Mouse (Mus musculus) midbrain, embryonic 13.5 days (tissue): ENCODE data around the gene Trove2. TPM values are rescaled to one million over a fixed set of nuclear protein-coding genes. Genes with fewer than 3 reads are reported as not detected.
A peak's percentile ranks its signal among the peaks of the same experiment; 100 is the strongest.

Experiments used
- ATAC-seq: fragments of 200-750 bp; cut with Nextera tagmentation; 2 replicates; pipeline ENCODE4 v1.8.0; 2017; ENCODE audit warnings: mild to moderate bottlenecking, moderate TSS enrichment, moderate library complexity
- H3K27ac ChIP-seq: fragments of 300-500 bp; sonication (generic); 2 replicates; pipeline ENCODE4 v1.5.1; 2015; ENCODE audit warnings: inconsistent platforms, mild to moderate bottlenecking, moderate library complexity
- H3K27me3 ChIP-seq: fragments of 300-500 bp; sonication (generic); 2 replicates; pipeline ENCODE4 v1.6.1; 2015; ENCODE audit warnings: mild to moderate bottlenecking, inconsistent platforms
- H3K36me3 ChIP-seq: fragments of 300-500 bp; sonication (generic); 2 replicates; pipeline ENCODE4 v1.6.1; 2015; ENCODE audit warnings: mild to moderate bottlenecking, inconsistent platforms
- H3K4me1 ChIP-seq: fragments of 300-500 bp; sonication (generic); replicated peaks from 2 replicates; pipeline ENCODE4 v1.6.1; 2015; ENCODE audit warnings: inconsistent platforms
- H3K4me2 ChIP-seq: fragments of 300-500 bp; sonication (generic); replicated peaks from 2 replicates; pipeline ENCODE4 v1.6.1; 2015; ENCODE audit warnings: moderate library complexity, mild to moderate bottlenecking, inconsistent platforms
- H3K4me3 ChIP-seq: fragments of 300-500 bp; sonication (generic); replicated peaks from 2 replicates; pipeline ENCODE4 v1.5.1; 2015; ENCODE audit warnings: mild to moderate bottlenecking, inconsistent platforms
- H3K9ac ChIP-seq: fragments of 300-500 bp; sonication (generic); replicated peaks from 2 replicates; pipeline ENCODE4 v1.6.1; 2015; ENCODE audit warnings: mild to moderate bottlenecking, inconsistent platforms
- H3K9me3 ChIP-seq: fragments of 300-500 bp; sonication (generic); 2 replicates; pipeline ENCODE4 v1.6.1; 2016; ENCODE audit warnings: mild to moderate bottlenecking, inconsistent platforms
- WGBS: fragments of 180-500 bp; shearing (Covaris S2); methylation state at CpG from one replicate; pipeline ENCODE4 v1.1.7; 2015; 5-methylcytosine and 5-hydroxymethylcytosine counted together
- polyA plus RNA-seq: library from polyadenylated mRNA; unstranded; fragments of >200 nt; fragmentation: Nextera tagmentation; extraction: Ambion mirVana; gene quantifications from 2 replicates; pipeline ENCODE4 v1.2.1, GENCODE M21; 2015

Gene Trove2
- polyA plus RNA-seq, 1 experiment from 2014 or later, result 46.0 TPM

DNA sequence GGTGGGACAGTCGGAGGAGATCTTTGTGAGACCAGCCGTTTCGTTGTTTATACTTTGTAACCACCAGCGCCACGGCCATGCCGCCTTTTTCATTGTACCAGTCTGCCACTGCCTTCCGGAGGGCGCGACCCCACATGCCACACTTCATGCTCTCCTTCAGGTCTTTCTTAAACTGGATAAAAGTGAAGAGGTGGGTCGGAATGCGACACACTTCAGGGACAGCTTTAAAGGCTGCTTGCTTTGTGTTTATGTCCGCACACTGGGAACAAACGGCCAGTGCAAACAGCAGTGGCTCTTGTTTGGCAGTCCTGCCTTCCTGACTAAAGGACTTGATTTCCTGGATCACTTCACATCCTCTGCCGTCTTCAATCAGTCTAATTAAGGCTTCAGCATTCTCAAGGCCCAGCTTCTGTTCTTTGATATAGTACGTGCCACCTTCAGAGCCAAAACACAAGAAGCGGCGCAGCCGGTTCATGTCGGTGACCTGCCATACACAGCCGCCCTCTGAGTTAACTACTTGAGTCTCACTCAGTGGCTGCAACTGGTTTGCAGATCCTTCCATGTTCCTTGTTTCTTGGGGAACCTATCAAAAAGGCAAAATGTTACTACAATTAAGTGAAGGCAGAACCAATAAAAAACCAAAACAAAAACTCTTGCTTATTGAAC is 6.3 kb downstream of the Trove2 start:
- Histone ChIP-seq H3K4me3 (no peak overlapping the region), H3K27ac (no peak overlapping the region), H3K9ac (no peak overlapping the region), H3K9me3 (no peaks in the 10 kb centered on the region), H3K4me1 (peaks cover 36% of the 10 kb centered on the region), H3K27me3 (no peaks in the 10 kb centered on the region), H3K4me2 (no peak overlapping the region), H3K36me3 (peaks cover 25% of the 10 kb centered on the region)
- no peak for ATAC-seq
- 50% methylated on average over 20 of the region's 20 CpGs for WGBS

DNA sequence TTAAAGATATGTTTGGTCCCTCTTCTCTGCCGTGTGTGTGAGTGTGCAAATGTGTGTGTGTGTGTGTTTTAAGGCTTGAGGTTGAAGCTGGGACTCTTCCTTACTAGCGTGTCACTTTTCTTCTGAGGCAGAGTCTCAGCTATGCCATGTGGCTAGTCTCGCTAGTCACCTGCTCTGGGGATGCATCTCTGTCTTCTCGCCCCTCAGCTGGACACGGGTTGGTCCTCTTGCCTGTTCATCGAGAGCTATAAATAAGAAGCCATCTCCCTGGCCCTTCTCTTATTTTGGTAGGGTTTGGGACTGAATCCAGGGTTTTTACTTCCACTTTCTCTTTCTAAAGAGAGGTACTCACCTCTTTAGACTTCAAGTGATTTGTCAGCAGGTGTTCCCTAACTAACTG is 10.6 kb downstream of the Trove2 start:
- no peak for ATAC-seq
- WGBS, result 89% methylated on average over 6 of the region's 6 CpGs
- Histone ChIP-seq H3K27me3 (no peaks in the 10 kb centered on the region), H3K36me3 (peaks cover 54% of the 10 kb centered on the region), H3K9ac (no peak overlapping the region), H3K4me2 (no peak overlapping the region), H3K9me3 (no peaks in the 10 kb centered on the region), H3K27ac (no peak overlapping the region), H3K4me3 (no peak overlapping the region), H3K4me1 (peaks cover 8% of the 10 kb centered on the region; the same call in 1 of the 2 replicates)

DNA sequence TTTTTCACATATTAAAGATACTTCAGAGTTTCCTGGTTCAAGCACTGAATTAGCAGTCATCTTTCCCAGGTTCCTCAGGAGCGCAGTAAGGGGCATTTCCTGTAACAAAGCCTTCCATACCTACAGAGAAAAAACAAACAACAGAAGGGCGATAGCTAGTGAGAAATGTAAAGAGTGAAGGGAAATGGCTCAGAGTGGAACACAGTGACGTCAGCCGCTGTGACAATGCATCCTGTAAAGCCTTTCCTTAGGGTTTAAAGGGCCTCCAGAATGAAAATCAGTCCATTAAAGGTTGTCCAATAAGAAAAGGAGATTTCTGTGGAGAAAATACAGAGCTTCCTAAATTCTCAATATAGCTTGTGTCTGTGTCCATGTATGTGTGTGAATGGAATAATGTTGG is 11.1 kb downstream of the Trove2 start:
- no peaks in the 10 kb centered on the region for H3K9me3 ChIP-seq

DNA sequence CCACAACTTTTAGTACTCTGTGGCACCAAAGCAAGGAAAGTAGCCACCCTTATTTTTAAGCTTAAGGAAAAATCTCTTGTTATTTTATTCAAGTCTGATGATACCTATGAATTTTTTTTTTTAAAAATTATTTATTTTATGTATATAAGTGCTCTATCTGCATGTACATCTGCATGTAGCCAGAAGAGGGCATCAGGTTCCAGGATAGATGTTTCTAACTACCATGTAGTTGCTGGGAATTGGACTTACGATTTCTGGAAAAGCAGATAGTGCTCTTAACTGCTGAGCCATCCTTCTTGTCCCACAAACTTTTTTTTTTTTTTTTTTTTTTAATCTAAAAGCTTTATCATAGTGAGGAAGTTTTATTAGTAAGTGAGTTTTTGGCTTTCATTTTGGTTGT is 12.4 kb downstream of the Trove2 start:
- H3K36me3 ChIP-seq, result peaks cover 58% of the 10 kb centered on the region
- WGBS, result 65% methylated on average over 1 of the region's 1 CpGs
- no peaks in the 10 kb centered on the region for H3K9me3 ChIP-seq
- H3K4me1 ChIP-seq, result peaks cover 4% of the 10 kb centered on the region; the same call in 1 of the 2 replicates
- H3K27ac ChIP-seq, result no peak overlapping the region
- H3K4me2 ChIP-seq, result no peak overlapping the region
- H3K9ac ChIP-seq, result no peak overlapping the region
- ATAC-seq, result no peak
- H3K27me3 ChIP-seq, result no peaks in the 10 kb centered on the region
- H3K4me3 ChIP-seq, result no peak overlapping the region

More for the DNA sequence above, 11.1 kb downstream of the Trove2 start:
- whole genome bisulfite sequencing, result 81% methylated on average over 4 of the region's 4 CpGs
- no peak for ATAC-seq
- no peak overlapping the region for H3K27ac ChIP-seq
- H3K9ac ChIP-seq, result no peak overlapping the region
- peaks cover 8% of the 10 kb centered on the region; the same call in 1 of the 2 replicates for H3K4me1 ChIP-seq
- H3K36me3 ChIP-seq, result peaks cover 58% of the 10 kb centered on the region
- H3K4me3 ChIP-seq, result no peak overlapping the region
- no peaks in the 10 kb centered on the region for H3K27me3 ChIP-seq
- no peak overlapping the region for H3K4me2 ChIP-seq

DNA sequence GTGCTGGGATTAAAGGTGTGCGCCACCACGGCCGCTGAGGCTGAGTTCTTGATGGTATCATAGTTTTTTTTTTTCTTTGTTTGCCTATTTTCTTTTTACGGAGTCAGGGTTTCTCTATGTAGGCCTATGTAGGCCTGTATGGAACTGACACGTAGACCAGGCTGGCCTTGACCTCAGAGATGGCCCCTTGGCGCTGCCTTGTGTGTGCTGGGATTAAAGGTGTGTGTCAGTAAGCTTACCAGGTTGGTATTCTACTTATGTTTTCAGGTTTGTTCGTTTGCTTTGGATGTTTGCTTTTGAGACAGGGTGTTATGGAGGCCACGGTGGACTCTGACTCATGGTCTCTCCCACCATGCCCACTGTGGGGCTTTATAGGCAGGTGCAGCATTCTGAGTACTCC is 14.7 kb downstream of the Trove2 start:
- WGBS, result 96% methylated on average over 8 of the region's 8 CpGs
- ATAC-seq, result no peak
- H3K27ac ChIP-seq, result no peak overlapping the region
- no peaks in the 10 kb centered on the region for H3K27me3 ChIP-seq
- peaks cover 79% of the 10 kb centered on the region for H3K36me3 ChIP-seq
- no peak overlapping the region for H3K9ac ChIP-seq
- peaks cover 4% of the 10 kb centered on the region; the same call in 1 of the 2 replicates for H3K4me1 ChIP-seq
- H3K4me2 ChIP-seq, result no peak overlapping the region
- no peaks in the 10 kb centered on the region for H3K9me3 ChIP-seq
- H3K4me3 ChIP-seq, result no peak overlapping the region

DNA sequence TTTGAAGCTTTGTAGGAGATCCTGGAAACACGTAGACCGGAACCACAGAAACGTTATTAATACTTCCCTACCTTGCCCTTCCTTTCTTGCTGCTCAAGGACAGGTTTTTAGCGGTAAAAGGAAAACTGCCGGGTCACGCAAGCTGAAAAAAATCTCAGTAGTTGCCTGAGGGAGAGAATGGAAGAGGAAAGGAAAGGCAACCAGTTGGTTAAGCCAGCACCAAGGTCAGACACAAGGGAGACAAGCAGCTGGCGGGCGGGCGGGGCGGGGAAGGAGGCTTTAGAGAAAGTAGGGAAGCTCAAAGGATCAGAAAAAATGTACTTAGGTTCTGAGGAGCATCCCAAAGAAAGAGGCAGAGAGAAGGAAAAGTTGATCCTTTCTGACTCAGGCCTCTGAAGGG is 31.0 kb downstream of the Trove2 start:
- H3K9ac ChIP-seq, result no peak overlapping the region
- WGBS, result 91% methylated on average over 10 of the region's 10 CpGs
- H3K4me3 ChIP-seq, result no peak overlapping the region
- H3K27me3 ChIP-seq, result no peaks in the 10 kb centered on the region
- H3K27ac ChIP-seq, result no peak overlapping the region
- H3K4me1 ChIP-seq, result peaks cover 4% of the 10 kb centered on the region; the same call in 1 of the 2 replicates
- H3K9me3 ChIP-seq, result no peaks in the 10 kb centered on the region
- no peak for ATAC-seq
- peaks cover 57% of the 10 kb centered on the region for H3K36me3 ChIP-seq
- H3K4me2 ChIP-seq, result no peak overlapping the region

DNA sequence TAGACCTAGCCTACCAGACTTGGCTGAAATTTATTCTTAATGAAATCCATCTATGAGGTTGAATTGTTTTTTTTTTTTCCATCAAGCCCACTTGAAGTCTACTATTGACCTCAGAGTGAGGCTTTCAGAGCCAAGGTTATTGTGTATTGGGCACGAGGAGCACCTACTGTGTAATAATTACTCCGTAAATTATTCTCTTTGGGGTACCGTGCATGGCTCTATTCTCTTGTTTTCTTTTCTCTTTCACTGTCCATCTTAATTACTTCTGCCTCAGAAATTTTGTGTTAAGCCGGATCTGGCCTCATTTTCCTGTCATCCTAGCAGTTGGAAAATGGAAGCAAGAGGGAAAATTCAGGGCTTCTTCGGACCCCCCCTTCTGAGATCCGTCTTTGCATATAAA is 34.7 kb downstream of the Trove2 start:
- Histone ChIP-seq H3K4me3 (no peak overlapping the region), H3K9ac (no peak overlapping the region), H3K4me1 (peaks cover 15% of the 10 kb centered on the region), H3K36me3 (peaks cover 44% of the 10 kb centered on the region), H3K4me2 (no peak overlapping the region), H3K27ac (no peak overlapping the region), H3K27me3 (no peaks in the 10 kb centered on the region), H3K9me3 (no peaks in the 10 kb centered on the region)
- ATAC-seq, result no peak
- WGBS, result 61% methylated on average over 6 of the region's 6 CpGs

DNA sequence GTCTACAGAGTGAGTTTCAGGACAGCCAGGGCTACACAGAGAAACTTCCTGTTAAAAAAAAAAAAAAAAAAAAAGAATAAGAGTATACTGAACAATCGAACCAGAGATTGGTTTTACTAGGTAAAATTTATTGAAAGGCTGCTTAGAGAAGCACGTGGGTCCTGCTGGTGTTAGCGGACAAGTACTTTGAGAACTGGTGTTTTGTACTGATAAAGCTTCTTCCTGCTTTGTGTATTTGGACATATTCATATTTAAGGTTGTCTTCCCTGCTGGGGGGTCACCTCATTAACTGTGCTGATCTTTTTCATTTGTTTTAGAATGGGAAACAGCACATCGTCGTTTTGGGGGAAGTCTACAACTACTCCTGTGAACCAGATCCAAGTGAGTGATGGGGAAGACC is 35.5 kb downstream of the Trove2 start:
- no peak for ATAC-seq
- Histone ChIP-seq H3K9me3 (no peaks in the 10 kb centered on the region), H3K4me1 (peaks cover 15% of the 10 kb centered on the region), H3K36me3 (peaks cover 36% of the 10 kb centered on the region), H3K27ac (no peak overlapping the region), H3K4me2 (no peak overlapping the region), H3K9ac (no peak overlapping the region), H3K4me3 (no peak overlapping the region), H3K27me3 (no peaks in the 10 kb centered on the region; the same call in 1 of the 2 replicates)
- WGBS, result 93% methylated on average over 5 of the region's 5 CpGs

DNA sequence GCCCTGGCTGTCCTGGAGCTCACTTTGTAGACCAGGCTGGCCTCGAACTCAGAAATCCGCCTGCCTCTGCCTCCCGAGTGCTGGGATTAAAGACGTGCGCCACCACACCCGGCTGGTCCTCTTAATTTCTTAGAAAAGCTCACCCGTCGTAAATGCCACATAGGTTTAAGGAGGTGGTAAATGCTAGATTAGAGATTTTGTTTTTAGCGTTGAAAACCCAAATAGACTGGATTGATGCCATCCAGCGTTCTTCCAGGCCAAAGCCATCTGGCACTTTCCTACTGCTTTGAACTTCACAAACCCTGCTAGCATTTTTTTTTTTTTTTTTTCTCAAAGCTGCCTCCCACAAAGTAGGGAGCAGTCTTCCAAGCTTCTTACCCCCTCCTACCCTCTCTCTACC is 36.3 kb downstream of the Trove2 start:
- H3K36me3 ChIP-seq, result peaks cover 28% of the 10 kb centered on the region
- no peak for ATAC-seq
- no peaks in the 10 kb centered on the region; the same call in 1 of the 2 replicates for H3K27me3 ChIP-seq
- H3K4me1 ChIP-seq, result peaks cover 15% of the 10 kb centered on the region
- no peak overlapping the region for H3K27ac ChIP-seq
- no peak overlapping the region; the same call in 1 of the 2 replicates for H3K4me3 ChIP-seq
- H3K4me2 ChIP-seq, result peak overlapping the region; percentile 77; the same call in 1 of the 2 replicates
- H3K9me3 ChIP-seq, result no peaks in the 10 kb centered on the region
- H3K9ac ChIP-seq, result no peak overlapping the region
- 90% methylated on average over 10 of the region's 10 CpGs for WGBS

DNA sequence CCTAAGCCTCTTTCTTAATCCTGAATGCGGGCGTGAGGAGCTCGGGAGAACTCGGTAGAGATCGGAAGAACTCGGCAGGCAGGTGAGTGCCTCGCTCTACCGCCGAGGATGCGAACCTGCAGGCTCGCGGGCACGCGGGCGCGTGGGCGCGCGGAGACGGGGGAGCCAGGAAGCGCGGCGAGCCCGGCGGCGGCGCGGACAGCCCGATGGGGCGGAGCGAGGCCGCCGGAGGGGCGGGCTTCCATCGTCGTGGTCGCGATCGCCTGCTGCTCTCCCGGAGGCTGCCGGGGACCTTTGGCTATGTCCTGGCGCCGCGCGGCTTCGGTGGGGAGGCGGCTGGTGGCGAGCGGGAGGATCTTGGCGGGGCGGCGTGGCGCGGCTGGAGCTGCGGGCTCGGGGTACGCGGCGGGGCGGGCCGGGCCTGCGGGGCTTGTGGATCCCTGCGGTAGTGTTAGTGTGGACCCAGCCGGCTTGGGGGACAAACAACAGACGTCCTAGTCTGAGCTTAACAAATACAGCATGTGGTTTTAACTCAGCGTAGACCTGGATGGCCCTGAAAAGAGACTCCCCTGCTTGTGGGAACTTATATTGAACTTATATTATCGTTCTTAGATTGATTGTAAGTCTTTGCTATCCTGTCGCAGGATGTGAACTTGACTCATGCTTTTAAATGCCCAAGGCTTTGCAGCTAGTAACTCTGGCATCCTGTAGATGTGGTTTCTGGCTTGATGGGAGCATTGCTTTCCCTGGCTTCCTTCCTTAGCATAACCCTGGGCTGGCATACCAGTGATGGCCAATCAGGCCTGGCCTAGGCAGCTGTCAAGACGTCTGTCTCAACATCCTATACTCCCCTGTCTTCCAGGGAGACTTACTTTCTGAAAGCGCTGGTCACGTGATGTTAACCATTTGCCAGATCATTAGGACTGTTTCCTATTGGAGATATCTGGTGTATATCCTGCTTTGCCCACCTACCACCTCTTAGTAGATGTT is 37.2 kb downstream of the Trove2 start:
- ATAC-seq, result peak; percentile 92
- peaks cover 15% of the 10 kb centered on the region for H3K4me1 ChIP-seq
- under 1% methylated on average over 67 of the region's 71 CpGs for WGBS

DNA sequence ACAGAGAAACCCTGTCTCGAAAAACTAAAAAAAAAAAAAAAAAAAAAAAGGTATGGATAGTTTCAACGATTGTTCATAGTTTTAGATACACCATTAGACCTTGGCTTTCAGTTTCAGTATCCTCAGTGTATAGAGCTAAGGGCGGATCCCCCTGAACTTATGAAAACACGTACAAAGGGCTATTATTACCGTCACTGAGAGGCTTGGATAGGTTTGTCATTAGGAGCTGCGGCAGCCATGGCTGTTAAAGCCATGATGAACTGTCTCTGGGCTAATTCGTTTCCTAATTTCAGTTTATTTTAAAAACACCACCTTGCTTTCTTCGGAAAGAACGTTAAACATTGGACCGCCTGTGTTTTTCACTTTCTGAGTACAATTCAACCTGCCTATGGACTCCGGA is 38.1 kb downstream of the Trove2 start:
- peak overlapping the region; percentile 81 for H3K9ac ChIP-seq
- peak; percentile 49 for ATAC-seq

More for the DNA sequence above, 37.2 kb downstream of the Trove2 start:
- Histone ChIP-seq H3K4me2 (peak overlapping the region; percentile 77), H3K4me3 (peak overlapping the region; percentile 69), H3K9ac (peak overlapping the region; percentile 81), H3K36me3 (peaks cover 19% of the 10 kb centered on the region), H3K27me3 (no peaks in the 10 kb centered on the region; the same call in 1 of the 2 replicates), H3K27ac (peak overlapping the region; percentile 88), H3K9me3 (no peaks in the 10 kb centered on the region)

DNA sequence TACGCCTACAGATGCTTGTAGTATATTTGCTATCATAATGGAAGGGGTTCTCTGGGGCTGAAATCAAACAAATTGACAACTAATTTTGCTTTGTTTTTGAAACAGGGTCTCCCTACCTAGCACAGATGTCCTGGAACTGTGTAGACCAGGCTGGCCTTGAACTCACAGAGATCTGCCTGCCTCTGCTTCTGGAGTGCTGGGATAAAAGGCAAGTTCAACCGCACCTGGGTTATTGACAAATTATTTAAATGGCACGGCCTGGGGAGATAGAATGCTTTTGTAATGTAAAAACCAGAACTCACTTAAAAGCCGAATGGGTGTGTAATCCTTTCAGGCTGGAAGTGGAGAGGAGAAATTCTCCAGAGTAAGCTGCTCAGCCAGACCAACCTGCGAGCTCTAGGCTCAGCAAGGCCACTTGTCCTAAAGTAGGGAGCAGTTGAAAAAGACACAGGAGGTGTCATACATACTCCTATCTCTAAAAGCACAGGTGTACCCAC is 42.9 kb downstream of the Trove2 start:
- ATAC-seq, result no peak
- H3K27ac ChIP-seq, result no peak overlapping the region
- 67% methylated on average over 5 of the region's 5 CpGs for WGBS
- no peak overlapping the region for H3K4me2 ChIP-seq
- H3K27me3 ChIP-seq, result no peaks in the 10 kb centered on the region; the same call in 1 of the 2 replicates
- H3K4me3 ChIP-seq, result no peak overlapping the region
- no peaks in the 10 kb centered on the region for H3K36me3 ChIP-seq
- H3K4me1 ChIP-seq, result no peaks in the 10 kb centered on the region
- H3K9ac ChIP-seq, result no peak overlapping the region
- no peaks in the 10 kb centered on the region for H3K9me3 ChIP-seq

More for the DNA sequence above, 38.1 kb downstream of the Trove2 start:
- peaks cover 15% of the 10 kb centered on the region for H3K4me1 ChIP-seq
- WGBS, result 28% methylated on average over 11 of the region's 11 CpGs
- H3K27ac ChIP-seq, result peak overlapping the region; percentile 88
- H3K4me3 ChIP-seq, result peak overlapping the region; percentile 69
- H3K27me3 ChIP-seq, result no peaks in the 10 kb centered on the region; the same call in 1 of the 2 replicates
- H3K36me3 ChIP-seq, result peaks cover 13% of the 10 kb centered on the region
- H3K9me3 ChIP-seq, result no peaks in the 10 kb centered on the region
- H3K4me2 ChIP-seq, result peak overlapping the region; percentile 77
